Mouse (Mus musculus) lung, embryonic 16.5 days (tissue): ENCODE data around the gene Rpl36a-ps1. TPM values are rescaled to one million over a fixed set of nuclear protein-coding genes. Genes with fewer than 3 reads are reported as not detected.

Experiments
- ATAC-seq: fragments of 200-750 bp; cut with Nextera tagmentation; 2 replicates; pipeline ENCODE4 v1.8.0; 2017; ENCODE audit warnings: low read depth, mild to moderate bottlenecking, moderate library complexity
- H3K27ac ChIP-seq: fragments of 300-500 bp; sonication (generic); 2 replicates; pipeline ENCODE4 v1.5.1; 2014; ENCODE audit warnings: mild to moderate bottlenecking, control low read depth, low read length
- H3K27me3 ChIP-seq: fragments of 300-500 bp; sonication (generic); 2 replicates; pipeline ENCODE4 v1.6.1; 2014; ENCODE audit warnings: low read depth, low read length, mixed read lengths; ENCODE audit not compliant: control insufficient read depth, insufficient read depth
- H3K36me3 ChIP-seq: fragments of 300-500 bp; sonication (generic); 2 replicates; pipeline ENCODE4 v1.6.1; 2014; ENCODE audit warnings: low read length; ENCODE audit not compliant: control insufficient read depth, insufficient read depth
- H3K4me1 ChIP-seq: fragments of 300-500 bp; sonication (generic); replicated peaks from 2 replicates; pipeline ENCODE4 v1.6.1; 2014; ENCODE audit warnings: low read length, mixed read lengths; ENCODE audit not compliant: control insufficient read depth, insufficient read depth
- H3K4me2 ChIP-seq: fragments of 300-500 bp; sonication (generic); 2 replicates; pipeline ENCODE4 v1.6.1; 2014; ENCODE audit warnings: low read depth, low read length, control low read depth
- H3K4me3 ChIP-seq: fragments of 300-500 bp; sonication (generic); 2 replicates; pipeline ENCODE4 v1.5.1; 2014; ENCODE audit warnings: mild to moderate bottlenecking, low read length, control low read depth
- H3K9ac ChIP-seq: fragments of 300-500 bp; sonication (generic); 2 replicates; pipeline ENCODE4 v1.6.1; 2014; ENCODE audit warnings: low read length, control low read depth
- H3K9me3 ChIP-seq: fragments of 300-500 bp; sonication (generic); 2 replicates; pipeline ENCODE4 v1.6.1; 2016; ENCODE audit warnings: low read length; ENCODE audit not compliant: control insufficient read depth
- WGBS: fragments of 180-500 bp; shearing (Covaris S2); extraction: QIAGEN DNeasy Blood & Tissue Kit; methylation state at CpG from one replicate; pipeline ENCODE4 v1.1.7; 2014; 5-methylcytosine and 5-hydroxymethylcytosine counted together
- polyA plus RNA-seq: library from polyadenylated mRNA; unstranded; fragments of >200 nt; fragmentation: Nextera tagmentation; extraction: Ambion mirVana; gene quantifications from 2 replicates; pipeline ENCODE4 v1.2.1, GENCODE M21; 2015

The Rpl36a-ps1 gene
- polyA plus RNA-seq, 1 experiment from 2014 or later, result 1.7 TPM

DNA sequence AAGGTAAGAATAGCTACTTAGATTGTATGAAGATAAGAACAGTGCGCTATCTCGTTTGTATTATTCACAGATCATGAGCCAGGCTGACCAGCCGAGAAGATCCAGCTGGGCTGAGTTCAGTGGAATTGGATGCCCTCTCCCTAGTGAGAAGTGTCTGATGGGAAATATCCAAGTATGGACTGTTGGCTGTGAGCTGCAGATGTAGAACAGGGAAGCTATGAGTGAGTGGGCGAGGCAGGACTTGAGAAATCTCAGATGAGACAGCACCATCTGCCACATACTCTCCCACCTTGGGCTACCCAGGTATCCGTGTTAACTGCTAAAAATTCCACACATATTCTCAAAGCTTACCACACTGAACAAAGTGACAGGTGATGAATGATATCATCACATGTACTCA, 35.9 kb upstream of the Rpl36a-ps1 start:
- no peak overlapping the region for H3K4me2 ChIP-seq
- peak; percentile 68; the same call in 1 of the 2 replicates for ATAC-seq
- no peaks in the 10 kb centered on the region for H3K9me3 ChIP-seq
- no peak overlapping the region for H3K9ac ChIP-seq
- H3K4me3 ChIP-seq, result no peak overlapping the region
- H3K36me3 ChIP-seq, result peaks cover 7% of the 10 kb centered on the region; the same call in 1 of the 2 replicates
- H3K4me1 ChIP-seq, result no peaks in the 10 kb centered on the region
- H3K27me3 ChIP-seq, result no peaks in the 10 kb centered on the region
- 29% methylated on average over 5 of the region's 5 CpGs for WGBS
- H3K27ac ChIP-seq, result no peak overlapping the region

DNA sequence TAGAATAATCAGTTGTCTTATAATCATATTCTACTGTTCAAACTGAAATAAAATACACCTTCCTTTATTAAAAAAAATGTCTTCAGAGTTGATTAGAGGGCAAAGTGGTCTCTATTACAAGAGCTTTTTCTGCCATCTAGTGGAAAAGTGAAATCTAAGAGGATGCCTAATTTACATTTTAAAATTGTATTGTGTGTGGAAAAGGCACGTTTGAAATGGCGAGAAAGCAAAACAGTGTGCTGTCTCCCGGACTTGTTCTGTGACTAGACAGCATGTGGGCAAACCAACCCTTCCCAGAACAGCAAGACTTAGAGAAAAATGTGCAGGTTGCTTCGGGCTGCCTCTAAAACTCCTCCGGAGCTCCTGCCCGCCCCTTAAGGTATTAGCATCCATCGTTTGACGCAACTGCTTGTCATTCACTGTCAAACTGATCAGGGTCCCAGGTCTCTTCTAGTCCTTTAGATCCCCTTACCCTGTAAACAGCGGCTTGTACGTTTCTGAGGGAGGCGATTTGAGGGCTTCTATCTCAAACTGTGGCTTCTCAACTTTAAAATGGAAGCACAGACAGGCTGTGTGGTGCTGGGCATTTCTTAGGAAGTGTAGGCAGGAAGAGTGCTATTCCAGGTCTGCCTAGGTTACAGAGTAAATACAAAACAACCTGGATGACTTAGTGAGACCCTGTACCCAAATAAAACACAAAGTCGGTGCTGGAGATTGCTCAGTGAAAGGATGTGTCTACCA, 28.4 kb upstream of the Rpl36a-ps1 start:
- ATAC-seq, result no peak
- WGBS, result 37% methylated on average over 12 of the region's 12 CpGs
- no peaks in the 10 kb centered on the region for H3K27me3 ChIP-seq
- no peaks in the 10 kb centered on the region for H3K4me1 ChIP-seq
- peak overlapping the region; percentile 47 for H3K4me2 ChIP-seq
- H3K9ac ChIP-seq, result 0 out of 2 replicates have a peak overlapping the region, but pooled peaks have one; percentile 48
- H3K4me3 ChIP-seq, result peak overlapping the region; percentile 21
- no peaks in the 10 kb centered on the region for H3K36me3 ChIP-seq
- H3K27ac ChIP-seq, result no peak overlapping the region
- no peaks in the 10 kb centered on the region for H3K9me3 ChIP-seq

DNA sequence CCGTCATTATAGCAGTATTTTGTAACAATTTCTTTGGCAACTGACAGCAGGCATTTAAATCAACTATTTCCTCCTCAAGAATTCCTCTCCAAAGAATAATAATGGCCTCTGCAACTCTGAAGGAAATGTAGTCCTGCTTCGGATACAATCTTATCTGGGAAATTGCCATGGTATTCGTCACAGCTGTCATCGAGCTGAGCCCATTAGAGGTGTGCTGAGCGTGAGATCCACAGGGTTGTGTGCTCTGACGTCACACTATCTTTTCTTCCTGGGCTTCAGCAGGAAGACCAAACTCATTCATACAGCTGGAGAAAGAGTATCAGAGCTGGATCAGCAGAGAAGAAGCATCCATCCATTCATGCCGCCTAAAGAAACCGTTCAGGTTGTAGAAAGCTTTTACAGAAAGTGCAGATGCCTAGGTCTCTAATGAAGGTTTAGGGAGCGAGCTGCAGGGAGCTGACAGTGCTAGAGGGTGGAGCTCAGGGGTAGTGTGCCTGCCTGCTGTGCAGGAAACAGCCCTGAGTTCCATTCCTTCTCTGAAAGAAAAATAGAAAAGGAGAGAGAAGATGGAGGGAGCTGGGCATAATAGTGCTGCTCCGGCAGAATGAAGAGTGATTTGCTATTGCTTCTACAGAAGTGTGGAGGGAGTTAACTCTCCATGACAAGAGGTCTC, 25.2 kb upstream of the Rpl36a-ps1 start:
- H3K4me2 ChIP-seq, result no peak overlapping the region
- H3K9me3 ChIP-seq, result no peaks in the 10 kb centered on the region
- WGBS, result 40% methylated on average over 10 of the region's 10 CpGs
- ATAC-seq, result no peak
- H3K9ac ChIP-seq, result no peak overlapping the region
- H3K4me3 ChIP-seq, result no peak overlapping the region
- no peaks in the 10 kb centered on the region for H3K36me3 ChIP-seq
- no peak overlapping the region for H3K27ac ChIP-seq
- H3K4me1 ChIP-seq, result no peaks in the 10 kb centered on the region
- H3K27me3 ChIP-seq, result no peaks in the 10 kb centered on the region

DNA sequence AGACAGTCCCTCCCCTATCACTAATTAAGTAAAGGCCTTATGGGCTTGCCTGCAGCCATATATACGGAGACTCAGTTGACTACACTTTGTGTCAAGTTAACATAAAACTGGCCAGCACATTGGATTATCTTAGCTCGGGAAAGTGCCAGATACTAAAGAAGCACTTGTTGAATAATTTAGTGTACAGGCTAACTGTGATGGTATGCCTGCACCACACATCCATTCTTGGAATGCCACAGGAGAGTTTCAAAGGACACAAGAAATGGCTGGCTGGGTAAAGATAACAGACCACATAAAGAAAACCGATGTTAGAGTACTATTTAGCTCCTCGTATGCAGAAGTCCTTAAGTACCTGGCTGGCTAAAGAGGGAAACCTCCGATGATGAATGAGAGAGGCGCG, 24.6 kb upstream of the Rpl36a-ps1 start:
- ATAC-seq, result no peak
- Histone ChIP-seq H3K4me2 (no peak overlapping the region), H3K9ac (no peak overlapping the region), H3K9me3 (no peaks in the 10 kb centered on the region), H3K36me3 (no peaks in the 10 kb centered on the region), H3K4me3 (no peak overlapping the region), H3K27ac (no peak overlapping the region), H3K27me3 (no peaks in the 10 kb centered on the region), H3K4me1 (no peaks in the 10 kb centered on the region)
- WGBS, result 67% methylated on average over 7 of the region's 7 CpGs

DNA sequence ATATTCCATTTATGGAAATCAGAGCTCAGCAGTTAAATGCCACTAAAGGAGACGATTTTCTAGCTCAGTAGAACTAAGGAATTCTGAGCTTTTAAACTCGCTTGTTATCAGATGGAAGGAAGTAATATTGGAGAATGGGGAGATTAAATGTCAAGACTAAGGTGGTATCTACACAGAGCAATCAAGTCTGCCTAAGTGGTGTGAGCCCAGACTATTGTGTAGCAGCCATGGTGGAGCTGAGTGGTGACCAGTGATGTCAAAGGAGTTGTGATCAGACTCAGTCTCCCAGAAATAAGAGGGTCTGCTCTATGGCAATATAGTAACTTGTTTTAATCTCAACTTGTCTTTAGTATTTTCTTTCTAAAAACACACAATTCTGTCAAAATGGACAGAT, 16.8 kb upstream of the Rpl36a-ps1 start:
- no peak for ATAC-seq

DNA sequence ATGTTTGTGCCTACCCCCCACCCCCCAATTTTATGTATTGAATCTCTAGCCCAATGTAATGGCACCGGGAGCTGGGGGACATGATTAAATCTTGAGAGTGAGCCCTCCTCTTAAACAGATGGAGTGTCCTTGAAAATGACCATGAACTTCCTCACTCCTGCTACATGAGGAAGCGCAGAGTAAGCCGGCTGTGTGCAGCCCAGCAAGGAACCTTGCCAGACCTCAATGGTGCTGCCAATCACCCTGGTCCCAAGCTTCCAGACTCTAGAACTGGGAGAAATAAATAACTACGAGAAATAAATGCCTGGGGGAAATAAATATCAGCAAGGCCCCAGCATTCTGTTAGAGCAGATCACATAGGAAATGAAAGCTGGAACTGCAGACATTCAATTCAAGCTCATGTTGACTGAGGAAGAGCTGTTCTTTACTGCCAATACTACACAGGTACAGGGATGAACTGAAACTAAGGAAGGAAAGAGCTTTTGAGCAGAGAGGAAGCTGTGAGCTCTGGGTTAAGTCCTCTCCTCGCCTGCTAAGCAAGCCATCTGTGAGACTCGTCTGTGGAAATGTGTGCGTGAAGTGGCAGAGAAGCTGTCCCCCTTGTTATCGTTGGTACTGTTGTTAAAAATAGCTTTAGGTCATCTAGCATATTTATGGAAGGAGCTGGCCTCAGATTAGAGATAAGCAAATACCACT, 16.3 kb upstream of the Rpl36a-ps1 start:
- H3K4me3 ChIP-seq, result no peak overlapping the region
- 33% methylated on average over 8 of the region's 8 CpGs for WGBS
- no peaks in the 10 kb centered on the region for H3K27me3 ChIP-seq
- H3K9me3 ChIP-seq, result no peaks in the 10 kb centered on the region
- ATAC-seq, result no peak
- no peaks in the 10 kb centered on the region for H3K36me3 ChIP-seq
- no peak overlapping the region for H3K4me2 ChIP-seq
- H3K9ac ChIP-seq, result 0 out of 2 replicates have a peak overlapping the region, but pooled peaks have one; percentile 11
- peak overlapping the region; percentile 22; the same call in 1 of the 2 replicates for H3K27ac ChIP-seq
- peaks cover 4% of the 10 kb centered on the region; the same call in 1 of the 2 replicates for H3K4me1 ChIP-seq

More for the DNA sequence above, 16.8 kb upstream of the Rpl36a-ps1 start:
- Histone ChIP-seq H3K4me2 (no peak overlapping the region), H3K36me3 (no peaks in the 10 kb centered on the region), H3K27ac (no peak overlapping the region), H3K9ac (no peak overlapping the region), H3K27me3 (no peaks in the 10 kb centered on the region), H3K9me3 (no peaks in the 10 kb centered on the region), H3K4me3 (no peak overlapping the region), H3K4me1 (peaks cover 4% of the 10 kb centered on the region; the same call in 1 of the 2 replicates)
- 16% methylated on average over 2 of the region's 2 CpGs for WGBS

DNA sequence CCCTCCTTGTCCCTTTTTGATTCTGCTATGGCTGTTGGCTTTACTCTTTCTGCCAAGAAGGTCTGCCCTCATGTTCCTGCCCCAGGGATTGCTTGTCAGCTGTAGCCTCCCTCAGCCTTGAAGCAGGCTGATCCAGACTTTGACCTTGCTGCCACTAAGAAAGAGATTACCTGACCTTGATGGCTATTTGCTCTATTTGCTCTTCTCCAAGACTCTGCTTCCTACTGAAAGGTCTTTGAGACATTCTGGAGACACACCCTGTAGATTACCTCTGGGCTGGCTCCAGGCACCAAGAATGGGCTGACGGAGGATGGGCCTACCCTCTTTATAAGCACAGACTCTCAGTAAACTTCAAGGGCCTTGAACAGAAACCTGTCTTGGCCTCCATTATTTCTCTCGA, 1.6 kb downstream of the Rpl36a-ps1 start:
- no peak for ATAC-seq
- Histone ChIP-seq H3K9ac (no peak overlapping the region), H3K4me3 (no peak overlapping the region), H3K4me2 (no peak overlapping the region), H3K27ac (no peak overlapping the region), H3K4me1 (no peaks in the 10 kb centered on the region), H3K27me3 (no peaks in the 10 kb centered on the region), H3K9me3 (no peaks in the 10 kb centered on the region), H3K36me3 (no peaks in the 10 kb centered on the region)
- WGBS, result 79% methylated on average over 2 of the region's 2 CpGs

DNA sequence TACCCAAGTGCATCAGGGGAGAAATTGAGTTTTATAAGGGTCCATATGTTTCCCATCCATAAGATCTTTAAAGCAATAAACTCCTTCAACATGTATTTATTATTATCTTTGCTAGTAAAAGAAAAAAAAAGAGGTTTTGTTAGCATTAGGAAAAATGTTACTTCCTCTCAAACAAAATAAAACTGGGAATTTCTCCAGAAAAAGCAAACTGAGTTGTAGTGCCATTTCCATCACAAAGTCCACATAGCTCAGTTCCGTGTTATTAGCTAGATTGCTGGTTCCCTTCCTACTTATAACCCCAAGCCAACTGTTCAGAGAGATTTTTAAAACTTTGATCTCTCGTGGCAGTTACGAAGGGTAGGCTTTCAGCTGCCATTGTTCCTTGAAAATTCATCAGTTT, 3.5 kb downstream of the Rpl36a-ps1 start:
- no peaks in the 10 kb centered on the region for H3K36me3 ChIP-seq
- H3K4me2 ChIP-seq, result no peak overlapping the region
- H3K4me3 ChIP-seq, result no peak overlapping the region
- H3K27me3 ChIP-seq, result no peaks in the 10 kb centered on the region
- no peaks in the 10 kb centered on the region for H3K9me3 ChIP-seq
- ATAC-seq, result no peak
- no peaks in the 10 kb centered on the region for H3K4me1 ChIP-seq
- no peak overlapping the region for H3K9ac ChIP-seq
- H3K27ac ChIP-seq, result no peak overlapping the region
- 43% methylated on average over 3 of the region's 3 CpGs for WGBS

DNA sequence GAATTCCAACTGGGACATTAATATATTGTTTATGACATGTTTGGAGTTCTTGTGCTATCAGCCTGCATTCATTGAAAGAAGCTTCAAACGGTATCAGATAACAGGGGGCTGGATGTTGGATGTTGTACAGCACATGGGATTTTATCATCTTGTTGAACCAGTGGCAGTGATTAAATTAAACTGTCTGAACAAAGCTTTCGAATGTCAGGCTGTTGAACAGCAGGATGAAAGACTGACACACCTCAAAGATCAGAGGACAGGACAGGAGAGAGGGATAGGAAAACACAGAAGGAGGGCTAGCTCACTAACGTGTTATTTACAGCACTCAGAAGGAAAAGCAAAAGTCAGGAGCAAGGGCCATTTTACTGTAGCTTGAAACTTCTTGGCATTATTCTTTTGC, 4.3 kb downstream of the Rpl36a-ps1 start:
- Histone ChIP-seq H3K36me3 (no peaks in the 10 kb centered on the region), H3K9me3 (no peaks in the 10 kb centered on the region), H3K27ac (no peak overlapping the region), H3K27me3 (no peaks in the 10 kb centered on the region), H3K4me1 (no peaks in the 10 kb centered on the region), H3K4me2 (no peak overlapping the region), H3K4me3 (no peak overlapping the region), H3K9ac (no peak overlapping the region)
- ATAC-seq, result no peak
- 33% methylated on average over 3 of the region's 3 CpGs for WGBS
